Mouse (Mus musculus) midbrain, embryonic 15.5 days (tissue): ENCODE measurements around the gene C87436. TPM values are rescaled to one million over a fixed set of nuclear protein-coding genes. Genes with fewer than 3 reads are reported as not detected.

Experiments used
- ATAC-seq: fragments of 200-750 bp; cut with Nextera tagmentation; replicated peaks from 2 replicates; pipeline ENCODE4 v1.8.0; 2017; ENCODE audit warnings: moderate TSS enrichment
- H3K27ac ChIP-seq: fragments of 300-500 bp; sonication (generic); 2 replicates; pipeline ENCODE4 v1.5.1; 2015; ENCODE audit warnings: mild to moderate bottlenecking, inconsistent platforms
- H3K27me3 ChIP-seq: fragments of 300-500 bp; sonication (generic); replicated peaks from 2 replicates; pipeline ENCODE4 v1.6.1; 2015; ENCODE audit warnings: inconsistent platforms
- H3K36me3 ChIP-seq: fragments of 300-500 bp; sonication (generic); replicated peaks from 2 replicates; pipeline ENCODE4 v1.6.1; 2015; ENCODE audit warnings: inconsistent platforms
- H3K4me1 ChIP-seq: fragments of 300-500 bp; sonication (generic); 2 replicates; pipeline ENCODE4 v1.6.1; 2015; ENCODE audit warnings: inconsistent platforms
- H3K4me2 ChIP-seq: fragments of 300-500 bp; sonication (generic); 2 replicates; pipeline ENCODE4 v1.6.1; 2015; ENCODE audit warnings: inconsistent platforms, mild to moderate bottlenecking, moderate library complexity
- H3K4me3 ChIP-seq: fragments of 300-500 bp; sonication (generic); 2 replicates; pipeline ENCODE4 v1.5.1; 2015; ENCODE audit warnings: mild to moderate bottlenecking, inconsistent platforms
- H3K9ac ChIP-seq: fragments of 300-500 bp; sonication (generic); 2 replicates; pipeline ENCODE4 v1.6.1; 2015; ENCODE audit warnings: mild to moderate bottlenecking, inconsistent platforms
- H3K9me3 ChIP-seq: fragments of 300-500 bp; sonication (generic); 2 replicates; pipeline ENCODE4 v1.6.1; 2016; ENCODE audit warnings: inconsistent platforms
- WGBS: fragments of 180-500 bp; shearing (Covaris S2); methylation state at CpG from one replicate; pipeline ENCODE4 v1.1.7; 2015; ENCODE audit warnings: mixed read lengths; 5-methylcytosine and 5-hydroxymethylcytosine counted together
- polyA plus RNA-seq: library from polyadenylated mRNA; unstranded; fragments of >200 nt; fragmentation: Nextera tagmentation; extraction: Ambion mirVana; gene quantifications from 2 replicates; pipeline ENCODE4 v1.2.1, GENCODE M21; 2015

Gene C87436
- polyA plus RNA-seq, 1 experiment from 2014 or later: 25.8 TPM

GRCm38 (mm10) chr6:86474072-86474471 is 35.9 kb downstream of the C87436 start:
- no peak overlapping the region for H3K27ac ChIP-seq
- peaks cover 3% of the 10 kb centered on the region; the same call in 1 of the 2 replicates for H3K36me3 ChIP-seq
- no peak overlapping the region for H3K4me2 ChIP-seq
- WGBS: 94% methylated on average over 5 of the region's 5 CpGs
- ATAC-seq: no peak
- H3K27me3 ChIP-seq: no peaks in the 10 kb centered on the region
- H3K4me3 ChIP-seq: no peak overlapping the region
- no peaks in the 10 kb centered on the region for H3K9me3 ChIP-seq
- H3K4me1 ChIP-seq: peaks cover 18% of the 10 kb centered on the region
- no peak overlapping the region for H3K9ac ChIP-seq

GRCm38 (mm10) chr6:86474646-86475181 is 36.5 kb downstream of the C87436 start:
- no peak overlapping the region for H3K27ac ChIP-seq
- no peak overlapping the region for H3K9ac ChIP-seq
- H3K4me3 ChIP-seq: no peak overlapping the region
- peaks cover 18% of the 10 kb centered on the region for H3K4me1 ChIP-seq
- H3K9me3 ChIP-seq: no peaks in the 10 kb centered on the region
- H3K4me2 ChIP-seq: no peak overlapping the region
- no peak for ATAC-seq
- H3K36me3 ChIP-seq: no peaks in the 10 kb centered on the region
- H3K27me3 ChIP-seq: no peaks in the 10 kb centered on the region

DNA sequence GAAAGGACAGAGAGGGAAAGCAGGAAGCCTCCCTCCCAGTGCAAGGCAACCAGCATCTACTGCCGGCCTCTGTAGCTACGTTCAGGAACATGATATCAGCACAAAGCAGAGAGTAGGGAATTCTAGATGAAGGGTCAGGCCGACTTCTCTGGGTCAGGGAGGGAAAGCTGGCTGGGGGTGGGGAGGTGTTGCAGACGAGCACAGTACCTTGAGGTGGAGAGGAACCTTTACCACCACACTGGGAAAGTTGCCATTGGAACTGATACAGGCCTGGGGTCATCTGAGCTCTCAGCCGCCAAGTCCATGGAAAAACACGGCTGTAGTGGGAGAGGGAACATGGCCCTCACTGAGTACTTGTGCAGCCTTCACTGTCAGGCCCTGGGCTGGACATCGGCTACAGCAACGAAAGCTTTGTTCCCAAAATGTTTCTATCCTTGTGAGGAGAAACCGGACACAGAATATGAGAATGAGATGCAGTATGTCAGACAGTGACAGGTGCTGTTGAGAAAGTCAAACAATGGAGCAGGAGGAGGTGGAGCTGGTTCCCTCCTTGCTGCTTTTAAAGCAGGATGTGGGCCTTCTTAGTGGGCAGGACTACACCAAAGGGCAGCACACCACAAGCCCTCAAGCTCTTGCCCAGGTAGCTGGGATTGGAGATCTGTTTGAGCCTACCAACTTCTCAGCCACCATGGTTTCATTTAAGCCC is 37.4 kb downstream of the C87436 start:
- WGBS: 87% methylated on average over 9 of the region's 9 CpGs

DNA sequence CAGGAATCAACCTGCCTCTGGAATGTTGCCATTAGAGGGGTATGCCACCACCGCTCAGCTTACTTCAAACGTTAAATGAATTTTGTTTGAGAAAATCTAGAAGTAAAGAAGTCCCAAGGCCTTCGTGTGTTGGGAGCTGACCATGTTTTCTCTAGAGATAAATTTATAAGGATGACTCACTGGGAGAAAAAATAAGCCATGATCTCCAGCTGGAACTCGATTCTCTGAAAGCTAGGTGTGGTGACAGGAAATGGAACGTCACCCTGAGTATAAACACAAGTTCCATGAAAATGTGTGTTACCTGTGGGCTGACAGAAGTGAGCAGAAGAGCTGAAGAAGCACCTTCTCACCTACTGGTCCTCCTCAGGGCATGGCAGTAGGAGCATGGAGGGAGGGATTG is 38.8 kb downstream of the C87436 start:
- H3K27ac ChIP-seq: no peak overlapping the region
- no peak overlapping the region for H3K9ac ChIP-seq
- H3K27me3 ChIP-seq: no peaks in the 10 kb centered on the region
- no peak overlapping the region for H3K4me3 ChIP-seq
- whole genome bisulfite sequencing: 85% methylated on average over 5 of the region's 5 CpGs
- no peak overlapping the region for H3K4me2 ChIP-seq
- ATAC-seq: no peak
- H3K9me3 ChIP-seq: no peaks in the 10 kb centered on the region
- H3K36me3 ChIP-seq: no peaks in the 10 kb centered on the region
- H3K4me1 ChIP-seq: peaks cover 16% of the 10 kb centered on the region

More for the DNA sequence above, 37.4 kb downstream of the C87436 start:
- Histone ChIP-seq H3K9me3 (no peaks in the 10 kb centered on the region), H3K4me1 (peaks cover 24% of the 10 kb centered on the region), H3K4me2 (no peak overlapping the region), H3K27ac (no peak overlapping the region), H3K4me3 (no peak overlapping the region), H3K36me3 (no peaks in the 10 kb centered on the region), H3K9ac (no peak overlapping the region), H3K27me3 (no peaks in the 10 kb centered on the region)
- no peak for ATAC-seq

DNA sequence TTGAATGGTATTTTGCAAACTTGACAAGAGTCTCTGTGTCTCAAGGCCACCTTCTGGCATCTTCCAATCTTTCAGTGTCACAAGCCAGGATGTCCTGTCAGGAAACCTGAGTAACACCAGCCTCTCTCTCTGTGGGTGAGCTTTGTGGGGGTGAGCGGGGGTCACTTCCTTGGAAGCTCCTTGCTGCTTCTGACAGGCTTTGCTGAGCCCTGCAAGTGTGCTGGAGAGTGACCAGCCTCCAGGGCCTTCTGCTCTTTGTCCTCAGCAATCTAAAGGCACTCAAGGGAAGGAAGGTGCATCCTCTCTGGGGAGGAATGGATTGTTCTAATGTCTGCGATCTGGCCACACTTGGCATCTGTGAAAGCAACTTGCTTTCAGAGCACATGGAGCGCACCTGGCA is 41.1 kb downstream of the C87436 start:
- H3K27me3 ChIP-seq: no peaks in the 10 kb centered on the region
- no peak overlapping the region for H3K9ac ChIP-seq
- ATAC-seq: no peak
- peaks cover 6% of the 10 kb centered on the region; the same call in 1 of the 2 replicates for H3K4me1 ChIP-seq
- no peaks in the 10 kb centered on the region for H3K36me3 ChIP-seq
- H3K4me3 ChIP-seq: no peak overlapping the region
- H3K27ac ChIP-seq: no peak overlapping the region
- 68% methylated on average over 3 of the region's 3 CpGs for WGBS
- no peak overlapping the region for H3K4me2 ChIP-seq
- no peaks in the 10 kb centered on the region for H3K9me3 ChIP-seq

GRCm38 (mm10) chr6:86479816-86480188 is 41.6 kb downstream of the C87436 start:
- no peaks in the 10 kb centered on the region for H3K9me3 ChIP-seq
- no peaks in the 10 kb centered on the region for H3K36me3 ChIP-seq
- no peak overlapping the region for H3K9ac ChIP-seq
- H3K27ac ChIP-seq: no peak overlapping the region
- no peak overlapping the region for H3K4me2 ChIP-seq
- no peaks in the 10 kb centered on the region for H3K27me3 ChIP-seq
- ATAC-seq: no peak
- peaks cover 6% of the 10 kb centered on the region; the same call in 1 of the 2 replicates for H3K4me1 ChIP-seq
- H3K4me3 ChIP-seq: no peak overlapping the region

DNA sequence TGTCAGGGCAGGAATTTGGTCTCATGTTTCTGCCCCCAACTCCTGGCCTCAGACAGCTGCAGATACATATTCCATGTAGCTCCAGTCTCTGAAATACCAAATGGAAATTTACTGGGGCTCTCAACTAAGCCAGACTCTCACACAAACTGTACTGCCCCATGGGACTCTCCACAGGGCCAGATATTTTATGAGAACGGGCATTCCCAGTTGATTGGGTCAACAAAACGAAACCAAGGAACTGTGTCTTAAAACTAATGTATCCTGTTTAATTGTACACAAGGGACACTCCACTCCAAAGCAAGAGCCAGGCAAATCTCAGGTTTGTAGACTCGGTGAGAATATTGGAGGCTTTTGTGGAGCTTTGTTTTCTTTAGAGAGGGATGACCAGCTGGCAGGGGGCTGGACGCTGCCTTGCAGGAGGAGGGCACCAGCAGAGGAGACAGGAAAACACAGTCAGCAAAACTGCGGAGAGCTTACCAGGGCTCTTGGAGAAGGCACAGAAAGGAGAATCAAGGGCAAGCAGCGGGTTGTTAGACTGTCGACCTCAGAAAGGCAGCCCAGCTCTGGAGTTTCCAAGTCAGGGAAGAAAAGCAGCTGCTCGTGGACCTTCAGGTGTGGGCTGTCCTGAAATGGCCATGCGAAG is 42.1 kb downstream of the C87436 start:
- Histone ChIP-seq H3K27me3 (no peaks in the 10 kb centered on the region), H3K9ac (no peak overlapping the region), H3K4me3 (no peak overlapping the region), H3K4me1 (peaks cover 6% of the 10 kb centered on the region; the same call in 1 of the 2 replicates), H3K4me2 (no peak overlapping the region), H3K36me3 (no peaks in the 10 kb centered on the region), H3K27ac (peak overlapping the region; percentile 14), H3K9me3 (no peaks in the 10 kb centered on the region)
- no peak for ATAC-seq
- WGBS: 38% methylated on average over 9 of the region's 9 CpGs

- 90% methylated on average over 5 of the region's 5 CpGs for WGBS
Observed at GRCm38 (mm10) chr6:86481871-86482270, 43.7 kb downstream of the C87436 start.

GRCm38 (mm10) chr6:86485943-86486640 is 47.9 kb downstream of the C87436 start:
- no peaks in the 10 kb centered on the region for H3K36me3 ChIP-seq
- no peak for ATAC-seq
- no peak overlapping the region for H3K27ac ChIP-seq
- no peak overlapping the region for H3K4me2 ChIP-seq
- H3K4me1 ChIP-seq: peaks cover 16% of the 10 kb centered on the region
- no peaks in the 10 kb centered on the region for H3K27me3 ChIP-seq
- no peak overlapping the region for H3K9ac ChIP-seq
- WGBS: 59% methylated on average over 7 of the region's 7 CpGs
- H3K4me3 ChIP-seq: no peak overlapping the region
- H3K9me3 ChIP-seq: no peaks in the 10 kb centered on the region

More at GRCm38 (mm10) chr6:86481871-86482270, 43.7 kb downstream of the C87436 start:
- Histone ChIP-seq H3K27me3 (no peaks in the 10 kb centered on the region), H3K36me3 (no peaks in the 10 kb centered on the region), H3K27ac (no peak overlapping the region), H3K4me1 (peaks cover 7% of the 10 kb centered on the region), H3K9me3 (no peaks in the 10 kb centered on the region), H3K9ac (no peak overlapping the region), H3K4me2 (no peak overlapping the region), H3K4me3 (no peak overlapping the region)
- no peak for ATAC-seq

GRCm38 (mm10) chr6:86487358-86488148 is 49.4 kb downstream of the C87436 start:
- Histone ChIP-seq H3K27ac (peak overlapping the region; percentile 93), H3K9me3 (no peaks in the 10 kb centered on the region), H3K27me3 (no peaks in the 10 kb centered on the region), H3K4me3 (no peak overlapping the region), H3K4me1 (peaks cover 16% of the 10 kb centered on the region), H3K36me3 (no peaks in the 10 kb centered on the region), H3K9ac (peak overlapping the region; percentile 37), H3K4me2 (peak overlapping the region; percentile 46)
- 2% methylated on average over 24 of the region's 24 CpGs for WGBS
- peak; percentile 97 for ATAC-seq

DNA sequence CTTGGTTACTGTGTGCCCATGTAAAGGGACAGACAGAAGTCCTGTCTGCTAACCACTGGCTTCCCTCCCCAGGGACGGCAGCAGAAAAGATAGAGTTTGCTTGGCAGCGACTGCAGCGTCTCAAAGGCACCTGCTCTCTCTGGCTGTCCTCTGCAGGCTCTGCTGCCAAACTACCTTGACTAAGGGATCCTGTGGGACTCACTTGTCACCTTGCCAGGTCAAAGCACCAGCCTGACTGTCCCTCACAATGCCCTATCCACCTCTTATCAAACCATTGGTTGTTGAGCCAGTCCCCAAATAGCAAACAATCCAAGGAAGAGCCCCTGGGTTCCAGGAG is 49.9 kb downstream of the C87436 start:
- H3K4me1 ChIP-seq: peaks cover 16% of the 10 kb centered on the region
- no peaks in the 10 kb centered on the region for H3K36me3 ChIP-seq
- 0 out of 2 replicates have a peak, but pooled peaks have one; percentile 4 for ATAC-seq
- H3K4me2 ChIP-seq: peak overlapping the region; percentile 46
- H3K4me3 ChIP-seq: no peak overlapping the region
- no peaks in the 10 kb centered on the region for H3K27me3 ChIP-seq
- 0 out of 2 replicates have a peak overlapping the region, but pooled peaks have one; percentile 37 for H3K9ac ChIP-seq
- no peaks in the 10 kb centered on the region for H3K9me3 ChIP-seq
- WGBS: 19% methylated on average over 3 of the region's 3 CpGs
- H3K27ac ChIP-seq: peak overlapping the region; percentile 93

DNA sequence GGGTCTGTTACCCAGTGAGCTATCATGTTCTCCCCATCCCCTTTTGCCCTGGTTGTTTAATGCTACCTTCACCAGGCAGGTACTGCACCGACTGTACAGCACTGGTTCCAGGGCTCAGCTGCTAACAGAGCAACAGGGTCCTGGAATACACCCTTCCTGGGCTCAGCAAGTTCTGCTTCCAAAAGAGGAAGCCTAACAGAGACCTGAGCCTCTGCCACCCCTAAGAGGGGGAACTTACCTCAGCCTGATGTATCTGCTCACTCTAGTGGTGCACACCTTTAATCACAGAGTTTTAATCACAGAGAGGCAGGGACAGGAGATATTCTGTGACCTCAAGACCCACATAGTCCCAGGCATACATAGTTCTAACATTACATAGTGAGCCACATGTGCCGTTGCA is 51.8 kb downstream of the C87436 start:
- no peak overlapping the region for H3K27ac ChIP-seq
- no peak overlapping the region for H3K4me3 ChIP-seq
- H3K27me3 ChIP-seq: no peaks in the 10 kb centered on the region
- 95% methylated on average over 2 of the region's 2 CpGs for whole genome bisulfite sequencing
- ATAC-seq: no peak
- no peaks in the 10 kb centered on the region for H3K36me3 ChIP-seq
- H3K4me1 ChIP-seq: peaks cover 16% of the 10 kb centered on the region
- H3K9ac ChIP-seq: no peak overlapping the region
- H3K4me2 ChIP-seq: no peak overlapping the region
- no peaks in the 10 kb centered on the region for H3K9me3 ChIP-seq
